Comparison of ENCODE assay signal across 8 mouse cellular contexts in genomic region chr14:75016715-75017020, GRCm38 (mm10). TPM values are rescaled to one million over a fixed set of nuclear protein-coding genes. Genes with fewer than 3 reads are reported as not detected.
DNase-seq lines count a peak whose midpoint lies in the region; ATAC-seq and TF ChIP-seq lines count a peak whose summit lies in the region.

No protein-coding gene starts in this region.

- H3K36me3 ChIP-seq in heart, postnatal 0 days (replicated peaks; ENCODE audit: control insufficient read depth, insufficient read depth, low read length): no peaks in the 10 kb centered on the region
- H3K36me3 ChIP-seq in intestine, embryonic 14.5 days (ENCODE audit: control insufficient read depth, insufficient read depth, low read length): no peaks in the 10 kb centered on the region
- H3K36me3 ChIP-seq in midbrain, embryonic 15.5 days (replicated peaks): no peaks in the 10 kb centered on the region

- TF ChIP-seq POLR2A in cortical plate, adult 2 months (IDR thresholded peaks at IDR 0.05; ENCODE audit: extremely low read depth, insufficient read depth, low read length): no peak

- no peak for ATAC-seq in heart, postnatal 0 days (ENCODE audit: insufficient read depth, low read depth)
- ATAC-seq in intestine, embryonic 14.5 days (replicated peaks; ENCODE audit: low FRiP score, low TSS enrichment, low read depth): no peak
- no peak for ATAC-seq in midbrain, embryonic 15.5 days (replicated peaks)

- intact Hi-C loops in heart, postnatal 14 days (cut with DNase I): no loop called here

- WGBS in heart, postnatal 0 days: 73% methylated on average over 9 of the region's 9 CpGs
- WGBS in intestine, embryonic 14.5 days: 71% methylated on average over 9 of the region's 9 CpGs
- 77% methylated on average over 9 of the region's 9 CpGs for WGBS in midbrain, embryonic 15.5 days

- peak overlapping the region; percentile 87 for H3K4me3 ChIP-seq in heart, postnatal 0 days (ENCODE audit: low read depth, low read length)
- H3K4me3 ChIP-seq in cortical plate, adult 2 months (ENCODE audit: insufficient read depth, low read length): peak overlapping the region; percentile 41
- H3K4me3 ChIP-seq in intestine, embryonic 14.5 days (ENCODE audit: low read depth, low read length): peak overlapping the region; percentile 61
- peak overlapping the region; percentile 45 for H3K4me3 ChIP-seq in midbrain, embryonic 15.5 days

- H3K27ac ChIP-seq in heart, postnatal 0 days (ENCODE audit: low read depth): peak overlapping the region; percentile 76
- no peak overlapping the region for H3K27ac ChIP-seq in cortical plate, adult 2 months (ENCODE audit: insufficient read depth, low read length)
- H3K27ac ChIP-seq in intestine, embryonic 14.5 days (ENCODE audit: low read depth): no peak overlapping the region
- no peak overlapping the region for H3K27ac ChIP-seq in midbrain, embryonic 15.5 days

- no peaks in the 10 kb centered on the region for H3K9me3 ChIP-seq in heart, postnatal 0 days (replicated peaks; ENCODE audit: control insufficient read depth, low read length)
- no peaks in the 10 kb centered on the region for H3K9me3 ChIP-seq in intestine, embryonic 14.5 days (ENCODE audit: control insufficient read depth, low read length)
- no peaks in the 10 kb centered on the region for H3K9me3 ChIP-seq in midbrain, embryonic 15.5 days

- peaks cover 8% of the 10 kb centered on the region for H3K4me1 ChIP-seq in heart, postnatal 0 days (ENCODE audit: control insufficient read depth, insufficient read depth)
- no peaks in the 10 kb centered on the region for H3K4me1 ChIP-seq in cortical plate, adult 2 months (ENCODE audit: control insufficient read depth, insufficient read depth, low read length)
- no peaks in the 10 kb centered on the region for H3K4me1 ChIP-seq in intestine, embryonic 14.5 days (replicated peaks; ENCODE audit: control insufficient read depth, insufficient read depth, low read length)
- peaks cover 7% of the 10 kb centered on the region; the same call in 1 of the 2 replicates for H3K4me1 ChIP-seq in midbrain, embryonic 15.5 days

- TF ChIP-seq EP300 in heart, postnatal 0 days (IDR thresholded peaks at IDR 0.05; ENCODE audit: low read depth): no peak

- peak overlapping the region; percentile 82 for H3K9ac ChIP-seq in heart, postnatal 0 days (replicated peaks; ENCODE audit: low read depth, low read length)
- peak overlapping the region; percentile 55 for H3K9ac ChIP-seq in intestine, embryonic 14.5 days (ENCODE audit: low read length)
- H3K9ac ChIP-seq in midbrain, embryonic 15.5 days: no peak overlapping the region; the same call in 1 of the 2 replicates

- H3K27me3 ChIP-seq in heart, postnatal 0 days (ENCODE audit: control insufficient read depth, insufficient read depth, low read length): no peaks in the 10 kb centered on the region
- H3K27me3 ChIP-seq in intestine, embryonic 14.5 days (replicated peaks; ENCODE audit: control insufficient read depth, insufficient read depth, low read length): no peaks in the 10 kb centered on the region
- H3K27me3 ChIP-seq in midbrain, embryonic 15.5 days (replicated peaks): peaks cover 3% of the 10 kb centered on the region; the same call in 1 of the 2 replicates

- no peak for DNase-seq in heart, postnatal 0 days (ENCODE audit: low spot score)
- DNase-seq in heart, postnatal 14 days: no peak
- no peak for DNase-seq in intestine, embryonic 14.5 days (ENCODE audit: low spot score)
- DNase-seq in ovary, postnatal 10 days (ENCODE audit: low spot score): no peak
- DNase-seq in gastrocnemius, postnatal 25 days: no peak
- no peak for DNase-seq in spleen, adult 18-20 months

- TF ChIP-seq CTCF in heart, postnatal 0 days (IDR thresholded peaks at IDR 0.05; ENCODE audit: low read depth): no peak
- no peak for TF ChIP-seq CTCF in cortical plate, adult 2 months (IDR thresholded peaks at IDR 0.05; ENCODE audit: extremely low read depth, insufficient read depth, low read length)

- H3K4me2 ChIP-seq in heart, postnatal 0 days (ENCODE audit: low read depth, low read length): peak overlapping the region; percentile 95
- H3K4me2 ChIP-seq in intestine, embryonic 14.5 days (ENCODE audit: low read length): peak overlapping the region; percentile 97
- peak overlapping the region; percentile 97 for H3K4me2 ChIP-seq in midbrain, embryonic 15.5 days

RNA-seq across cellular contexts. Expression of gene Rubcnl, which starts 0.8 kb away (rescaled TPM):
- 2.9 and 4.4 TPM in 2 replicates for total RNA-seq in heart, postnatal 0 days (2014; rRNA removed; ENCODE audit: low replicate concordance)
- polyA plus RNA-seq in heart, postnatal 0 days (2015; fragmentation: Nextera tagmentation; extraction: Ambion mirVana): 1.0 and 1.1 TPM in 2 replicates
- under 1 TPM; 0.65 to 0.73 TPM for total RNA-seq in heart, postnatal 14 days (2021)
- polyA plus RNA-seq in cortical plate, adult 2 months (2012; rRNA removed): 1.6 and 1.9 TPM in 2 replicates
- polyA plus RNA-seq in intestine, embryonic 14.5 days (2014; fragmentation: Nextera tagmentation; extraction: Ambion mirVana): 0.37 and 0.42 TPM in 2 replicates
- polyA plus RNA-seq in midbrain, embryonic 15.5 days (2015; fragmentation: Nextera tagmentation; extraction: Ambion mirVana): 0.06 and 0.24 TPM in 2 replicates
- under 1 TPM in 1 of 2 experiments, not detected in 1; 0.10 TPM for total RNA-seq in gastrocnemius, postnatal 25 days (2021)
